Mouse (Mus musculus): Measurements from ENCODE around the gene Ralb. TPM values are rescaled to one million over a fixed set of nuclear protein-coding genes. Genes with fewer than 3 reads are reported as not detected.

Gene Ralb
- 43.9 and 47.2 TPM in 2 replicates for polyA plus RNA-seq (2015; fragmentation: Nextera tagmentation; extraction: Ambion mirVana)

- H3K27ac ChIP-seq: peak within 1 kb of the TSS; percentile 58
- H3K9me3 ChIP-seq (replicated peaks): no peaks in the 10 kb centered on the region
- H3K4me3 ChIP-seq (replicated peaks): peak within 1 kb of the TSS; percentile 72
- ATAC-seq (ENCODE audit: low read depth) (peak; percentile 96), DNase-seq (peak; percentile 95)
- peak within 1 kb of the TSS; percentile 73 for H3K9ac ChIP-seq
- H3K27me3 ChIP-seq: peaks cover 23% of the 10 kb centered on the region
- under 1% methylated on average over 57 of the region's 57 CpGs for WGBS (ENCODE audit: insufficient replicate concordance)
- H3K36me3 ChIP-seq: peaks cover 8% of the 10 kb centered on the region; the same call in 1 of the 2 replicates
- H3K4me1 ChIP-seq (replicated peaks): peaks cover 62% of the 10 kb centered on the region
- H3K4me2 ChIP-seq: peak within 1 kb of the TSS; percentile 86
Measured at GRCm38 (mm10) chr1:119504260-119505062, at the start of gene Ralb. Ralb (minus strand) TSS chr1:119504794.

GRCm38 (mm10) chr1:119551651-119552050 lies 47.1 kb upstream of the Ralb start:
- ATAC-seq (ENCODE audit: low read depth) (no peak), DNase-seq (no peak)
- Histone ChIP-seq H3K36me3 (peaks cover 11% of the 10 kb centered on the region; the same call in 1 of the 2 replicates), H3K4me1 (replicated peaks) (no peaks in the 10 kb centered on the region; the same call in 1 of the 2 replicates), H3K9me3 (replicated peaks) (no peaks in the 10 kb centered on the region), H3K4me3 (replicated peaks) (no peak overlapping the region), H3K27me3 (no peaks in the 10 kb centered on the region), H3K4me2 (no peak overlapping the region), H3K27ac (no peak overlapping the region), H3K9ac (no peak overlapping the region)
- 78% methylated on average over 1 of the region's 1 CpGs for WGBS (ENCODE audit: insufficient replicate concordance)

GRCm38 (mm10) chr1:119550064-119550463 lies 45.5 kb upstream of the Ralb start:
- H3K27ac ChIP-seq: no peak overlapping the region

GRCm38 (mm10) chr1:119549327-119549689 lies 44.7 kb upstream of the Ralb start:
- WGBS (ENCODE audit: insufficient replicate concordance): 72% methylated on average over 7 of the region's 7 CpGs
- Histone ChIP-seq H3K9ac (no peak overlapping the region), H3K4me3 (replicated peaks) (no peak overlapping the region), H3K36me3 (peaks cover 7% of the 10 kb centered on the region; the same call in 1 of the 2 replicates), H3K27me3 (no peaks in the 10 kb centered on the region), H3K4me2 (no peak overlapping the region), H3K4me1 (replicated peaks) (peaks cover 17% of the 10 kb centered on the region), H3K27ac (no peak overlapping the region), H3K9me3 (replicated peaks) (no peaks in the 10 kb centered on the region)
- DNase-seq (no peak), ATAC-seq (ENCODE audit: low read depth) (no peak)

More at GRCm38 (mm10) chr1:119550064-119550463, 45.5 kb upstream of the Ralb start:
- ATAC-seq (ENCODE audit: low read depth) (no peak), DNase-seq (no peak)
- H3K4me2 ChIP-seq: no peak overlapping the region
- H3K4me3 ChIP-seq (replicated peaks): no peak overlapping the region
- H3K27me3 ChIP-seq: no peaks in the 10 kb centered on the region
- no peaks in the 10 kb centered on the region for H3K9me3 ChIP-seq (replicated peaks)
- H3K9ac ChIP-seq: no peak overlapping the region
- peaks cover 9% of the 10 kb centered on the region for H3K4me1 ChIP-seq (replicated peaks)
- WGBS (ENCODE audit: insufficient replicate concordance): 73% methylated on average over 2 of the region's 2 CpGs
- H3K36me3 ChIP-seq: peaks cover 10% of the 10 kb centered on the region; the same call in 1 of the 2 replicates

- Histone ChIP-seq H3K27me3 (no peaks in the 10 kb centered on the region), H3K4me3 (replicated peaks) (no peak overlapping the region), H3K4me1 (replicated peaks) (peaks cover 22% of the 10 kb centered on the region), H3K36me3 (peaks cover 7% of the 10 kb centered on the region; the same call in 1 of the 2 replicates), H3K27ac (no peak overlapping the region), H3K9me3 (replicated peaks) (no peaks in the 10 kb centered on the region), H3K4me2 (no peak overlapping the region), H3K9ac (no peak overlapping the region)
- WGBS (ENCODE audit: insufficient replicate concordance): 63% methylated on average over 7 of the region's 7 CpGs
- DNase-seq: peak; percentile 56
- ATAC-seq (ENCODE audit: low read depth): no peak
Measured at GRCm38 (mm10) chr1:119548668-119549326, 44.2 kb upstream of the Ralb start.

GRCm38 (mm10) chr1:119546490-119546889 lies 41.9 kb upstream of the Ralb start:
- peaks cover 26% of the 10 kb centered on the region for H3K4me1 ChIP-seq (replicated peaks)
- no peak overlapping the region for H3K4me2 ChIP-seq
- no peak overlapping the region for H3K4me3 ChIP-seq (replicated peaks)
- peaks cover 7% of the 10 kb centered on the region; the same call in 1 of the 2 replicates for H3K36me3 ChIP-seq
- 60% methylated on average over 3 of the region's 3 CpGs for WGBS (ENCODE audit: insufficient replicate concordance)
- H3K27me3 ChIP-seq: no peaks in the 10 kb centered on the region
- DNase-seq: no peak
- H3K9ac ChIP-seq: no peak overlapping the region
- no peak for ATAC-seq (ENCODE audit: low read depth)
- no peaks in the 10 kb centered on the region for H3K9me3 ChIP-seq (replicated peaks)
- no peak overlapping the region for H3K27ac ChIP-seq

- H3K4me3 ChIP-seq (replicated peaks): no peak overlapping the region
- no peak for DNase-seq
- H3K9me3 ChIP-seq (replicated peaks): no peaks in the 10 kb centered on the region
- ATAC-seq (ENCODE audit: low read depth): no peak
- no peak overlapping the region for H3K27ac ChIP-seq
- no peaks in the 10 kb centered on the region for H3K27me3 ChIP-seq
- H3K9ac ChIP-seq: no peak overlapping the region
- H3K4me1 ChIP-seq (replicated peaks): peaks cover 26% of the 10 kb centered on the region
- H3K4me2 ChIP-seq: no peak overlapping the region
- WGBS (ENCODE audit: insufficient replicate concordance): 78% methylated on average over 4 of the region's 4 CpGs
- H3K36me3 ChIP-seq: peaks cover 7% of the 10 kb centered on the region; the same call in 1 of the 2 replicates
Measured at GRCm38 (mm10) chr1:119545671-119546070, 41.1 kb upstream of the Ralb start.

- H3K4me1 ChIP-seq (replicated peaks): peaks cover 26% of the 10 kb centered on the region
- H3K36me3 ChIP-seq: peaks cover 7% of the 10 kb centered on the region; the same call in 1 of the 2 replicates
- ATAC-seq (ENCODE audit: low read depth) (peak; percentile 73), DNase-seq (peak; percentile 31)
- H3K27me3 ChIP-seq: no peaks in the 10 kb centered on the region
- WGBS (ENCODE audit: insufficient replicate concordance): 12% methylated on average over 2 of the region's 2 CpGs
- H3K27ac ChIP-seq: no peak overlapping the region
- 0 out of 2 replicates have a peak overlapping the region, but pooled peaks have one; percentile 11 for H3K9ac ChIP-seq
- H3K4me2 ChIP-seq: peak overlapping the region; percentile 21
- H3K9me3 ChIP-seq (replicated peaks): no peaks in the 10 kb centered on the region
- H3K4me3 ChIP-seq (replicated peaks): no peak overlapping the region
Measured at GRCm38 (mm10) chr1:119545164-119545563, 40.6 kb upstream of the Ralb start.

- DNase-seq: no peak
- Histone ChIP-seq H3K9ac (0 out of 2 replicates have a peak overlapping the region, but pooled peaks have one; percentile 11), H3K36me3 (0 out of 2 replicates have a peak, but pooled peaks cover 4% of the 10 kb centered on the region), H3K27me3 (no peaks in the 10 kb centered on the region), H3K27ac (0 out of 2 replicates have a peak overlapping the region, but pooled peaks have one; percentile 16), H3K4me2 (peak overlapping the region; percentile 21), H3K9me3 (replicated peaks) (no peaks in the 10 kb centered on the region), H3K4me1 (replicated peaks) (peaks cover 26% of the 10 kb centered on the region), H3K4me3 (replicated peaks) (no peak overlapping the region)
- 62% methylated on average over 5 of the region's 5 CpGs for WGBS (ENCODE audit: insufficient replicate concordance)
- peak; percentile 21; the same call in 1 of the 2 replicates for ATAC-seq (ENCODE audit: low read depth)
Measured at GRCm38 (mm10) chr1:119544611-119545155, 40.1 kb upstream of the Ralb start.

- H3K36me3 ChIP-seq: 0 out of 2 replicates have a peak, but pooled peaks cover 4% of the 10 kb centered on the region
- ATAC-seq (ENCODE audit: low read depth): no peak
- no peak overlapping the region for H3K9ac ChIP-seq
- no peak for DNase-seq
- no peaks in the 10 kb centered on the region for H3K9me3 ChIP-seq (replicated peaks)
- no peaks in the 10 kb centered on the region for H3K27me3 ChIP-seq
- no peak overlapping the region; the same call in 1 of the 2 replicates for H3K27ac ChIP-seq
- no peak overlapping the region for H3K4me2 ChIP-seq
- H3K4me3 ChIP-seq (replicated peaks): no peak overlapping the region
- peaks cover 26% of the 10 kb centered on the region for H3K4me1 ChIP-seq (replicated peaks)
- WGBS (ENCODE audit: insufficient replicate concordance): 80% methylated on average over 6 of the region's 6 CpGs
Measured at GRCm38 (mm10) chr1:119543316-119543715, 38.7 kb upstream of the Ralb start.

GRCm38 (mm10) chr1:119541570-119541969 lies 37.0 kb upstream of the Ralb start:
- 52% methylated on average over 2 of the region's 3 CpGs for WGBS (ENCODE audit: insufficient replicate concordance)
- H3K27me3 ChIP-seq: no peaks in the 10 kb centered on the region
- H3K36me3 ChIP-seq: no peaks in the 10 kb centered on the region
- ATAC-seq (ENCODE audit: low read depth) (no peak), DNase-seq (no peak)
- H3K4me3 ChIP-seq (replicated peaks): no peak overlapping the region
- no peaks in the 10 kb centered on the region for H3K9me3 ChIP-seq (replicated peaks)
- H3K4me2 ChIP-seq: no peak overlapping the region
- H3K4me1 ChIP-seq (replicated peaks): peaks cover 26% of the 10 kb centered on the region
- H3K9ac ChIP-seq: no peak overlapping the region
- 0 out of 2 replicates have a peak overlapping the region, but pooled peaks have one; percentile 20 for H3K27ac ChIP-seq
